Mouse (Mus musculus) heart, embryonic 13.5 days (tissue): ENCODE results near the gene Lcmt1. TPM values are rescaled to one million over a fixed set of nuclear protein-coding genes. Genes with fewer than 3 reads are reported as not detected.

Experiments
- ATAC-seq: fragments of 200-750 bp; cut with Nextera tagmentation; 2 replicates; pipeline ENCODE4 v1.8.0; 2017; ENCODE audit warnings: moderate TSS enrichment; ENCODE audit not compliant: insufficient number of reproducible peaks, low FRiP score, low TSS enrichment; ENCODE audit errors: extremely low read depth
- H3K27ac ChIP-seq: fragments of 300-500 bp; sonication (generic); replicated peaks from 2 replicates; pipeline ENCODE4 v1.5.1; 2015; ENCODE audit warnings: moderate library complexity, mild to moderate bottlenecking, inconsistent platforms
- H3K27me3 ChIP-seq: fragments of 300-500 bp; sonication (generic); replicated peaks from 2 replicates; pipeline ENCODE4 v1.6.1; 2015; ENCODE audit warnings: mild to moderate bottlenecking, inconsistent platforms
- H3K36me3 ChIP-seq: fragments of 300-500 bp; sonication (generic); 2 replicates; pipeline ENCODE4 v1.6.1; 2015; ENCODE audit warnings: mild to moderate bottlenecking, inconsistent platforms
- H3K4me1 ChIP-seq: fragments of 300-500 bp; sonication (generic); 2 replicates; pipeline ENCODE4 v1.6.1; 2015; ENCODE audit warnings: inconsistent platforms
- H3K4me2 ChIP-seq: fragments of 300-500 bp; sonication (generic); 2 replicates; pipeline ENCODE4 v1.6.1; 2015; ENCODE audit warnings: inconsistent platforms, mild to moderate bottlenecking, moderate library complexity
- H3K4me3 ChIP-seq: fragments of 300-500 bp; sonication (generic); 2 replicates; pipeline ENCODE4 v1.5.1; 2015; ENCODE audit warnings: moderate library complexity, mild to moderate bottlenecking, inconsistent platforms
- H3K9ac ChIP-seq: fragments of 300-500 bp; sonication (generic); 2 replicates; pipeline ENCODE4 v1.6.1; 2015; ENCODE audit warnings: inconsistent platforms, mild to moderate bottlenecking, moderate library complexity
- H3K9me3 ChIP-seq: fragments of 300-500 bp; sonication (generic); 2 replicates; pipeline ENCODE4 v1.6.1; 2016; ENCODE audit warnings: inconsistent platforms
- WGBS: fragments of 180-500 bp; shearing (Covaris S2); methylation state at CpG from one replicate; pipeline ENCODE4 v1.1.7; 2015; ENCODE audit warnings: mixed read lengths; 5-methylcytosine and 5-hydroxymethylcytosine counted together
- polyA plus RNA-seq: library from polyadenylated mRNA; unstranded; fragments of >200 nt; fragmentation: Nextera tagmentation; extraction: Ambion mirVana; gene quantifications from 2 replicates; pipeline ENCODE4 v1.2.1, GENCODE M21; 2015

Lcmt1 gene
- polyA plus RNA-seq, 1 experiment from 2014 or later = 36.7 TPM

GRCm38 (mm10) chr7:123344079-123344780, 25.4 kb upstream of the Lcmt1 start:
- Histone ChIP-seq H3K27ac (no peak overlapping the region), H3K36me3 (no peaks in the 10 kb centered on the region), H3K4me1 (peaks cover 67% of the 10 kb centered on the region), H3K9me3 (no peaks in the 10 kb centered on the region), H3K9ac (no peak overlapping the region), H3K4me3 (no peak overlapping the region), H3K27me3 (no peaks in the 10 kb centered on the region), H3K4me2 (no peak overlapping the region)
- ATAC-seq = no peak
- 78% methylated on average over 5 of the region's 5 CpGs for WGBS

GRCm38 (mm10) chr7:123345041-123345544, 24.5 kb upstream of the Lcmt1 start:
- no peak for ATAC-seq
- 90% methylated on average over 3 of the region's 3 CpGs for WGBS

GRCm38 (mm10) chr7:123346631-123347290, 22.8 kb upstream of the Lcmt1 start:
- Histone ChIP-seq H3K4me1 (peaks cover 61% of the 10 kb centered on the region), H3K9me3 (no peaks in the 10 kb centered on the region), H3K36me3 (no peaks in the 10 kb centered on the region), H3K27ac (no peak overlapping the region), H3K27me3 (no peaks in the 10 kb centered on the region), H3K4me2 (no peak overlapping the region), H3K4me3 (no peak overlapping the region), H3K9ac (no peak overlapping the region)
- WGBS = 82% methylated on average over 7 of the region's 7 CpGs
- ATAC-seq = no peak

More at GRCm38 (mm10) chr7:123345041-123345544, 24.5 kb upstream of the Lcmt1 start:
- Histone ChIP-seq H3K4me1 (peaks cover 70% of the 10 kb centered on the region), H3K4me2 (no peak overlapping the region), H3K4me3 (no peak overlapping the region), H3K9me3 (no peaks in the 10 kb centered on the region), H3K27ac (no peak overlapping the region), H3K9ac (no peak overlapping the region), H3K36me3 (no peaks in the 10 kb centered on the region), H3K27me3 (no peaks in the 10 kb centered on the region)

- Histone ChIP-seq H3K4me2 (no peak overlapping the region), H3K9ac (no peak overlapping the region), H3K4me1 (peaks cover 43% of the 10 kb centered on the region), H3K4me3 (no peak overlapping the region), H3K9me3 (no peaks in the 10 kb centered on the region), H3K27me3 (no peaks in the 10 kb centered on the region), H3K36me3 (no peaks in the 10 kb centered on the region), H3K27ac (no peak overlapping the region)
- no peak for ATAC-seq
- 65% methylated on average over 11 of the region's 11 CpGs for WGBS
These were observed 19.8 kb upstream of the Lcmt1 start for GRCm38 (mm10) chr7:123349813-123350212.

GRCm38 (mm10) chr7:123350243-123350642, 19.3 kb upstream of the Lcmt1 start:
- WGBS = 54% methylated on average over 2 of the region's 2 CpGs
- no peak overlapping the region for H3K4me2 ChIP-seq
- no peak for ATAC-seq
- no peak overlapping the region for H3K27ac ChIP-seq
- no peak overlapping the region for H3K9ac ChIP-seq
- no peak overlapping the region for H3K4me3 ChIP-seq
- no peaks in the 10 kb centered on the region for H3K27me3 ChIP-seq
- H3K4me1 ChIP-seq = peaks cover 47% of the 10 kb centered on the region
- H3K36me3 ChIP-seq = no peaks in the 10 kb centered on the region
- no peaks in the 10 kb centered on the region for H3K9me3 ChIP-seq

- H3K4me2 ChIP-seq = no peak overlapping the region
- ATAC-seq = no peak
- WGBS = 88% methylated on average over 4 of the region's 4 CpGs
- H3K36me3 ChIP-seq = peaks cover 6% of the 10 kb centered on the region; the same call in 1 of the 2 replicates
- H3K27me3 ChIP-seq = no peaks in the 10 kb centered on the region
- peaks cover 37% of the 10 kb centered on the region for H3K4me1 ChIP-seq
- H3K9ac ChIP-seq = no peak overlapping the region
- H3K9me3 ChIP-seq = no peaks in the 10 kb centered on the region
- no peak overlapping the region for H3K4me3 ChIP-seq
- no peak overlapping the region for H3K27ac ChIP-seq
These were observed 16.5 kb upstream of the Lcmt1 start for GRCm38 (mm10) chr7:123353081-123353480.

- no peak overlapping the region for H3K4me2 ChIP-seq
- H3K27ac ChIP-seq = no peak overlapping the region
- H3K4me1 ChIP-seq = peaks cover 32% of the 10 kb centered on the region
- H3K9ac ChIP-seq = no peak overlapping the region
- H3K36me3 ChIP-seq = peaks cover 6% of the 10 kb centered on the region; the same call in 1 of the 2 replicates
- H3K4me3 ChIP-seq = no peak overlapping the region
- H3K27me3 ChIP-seq = no peaks in the 10 kb centered on the region
- 53% methylated on average over 5 of the region's 5 CpGs for WGBS
- no peak for ATAC-seq
- no peaks in the 10 kb centered on the region for H3K9me3 ChIP-seq
These were observed 15.7 kb upstream of the Lcmt1 start for GRCm38 (mm10) chr7:123353879-123354278.

GRCm38 (mm10) chr7:123354392-123354791, 15.2 kb upstream of the Lcmt1 start:
- Histone ChIP-seq H3K27ac (no peak overlapping the region), H3K27me3 (no peaks in the 10 kb centered on the region), H3K4me2 (no peak overlapping the region), H3K36me3 (peaks cover 6% of the 10 kb centered on the region; the same call in 1 of the 2 replicates), H3K4me3 (no peak overlapping the region), H3K9ac (no peak overlapping the region), H3K9me3 (no peaks in the 10 kb centered on the region), H3K4me1 (peaks cover 32% of the 10 kb centered on the region)
- 68% methylated on average over 5 of the region's 5 CpGs for WGBS
- ATAC-seq = no peak

- peaks cover 6% of the 10 kb centered on the region; the same call in 1 of the 2 replicates for H3K36me3 ChIP-seq
- H3K4me1 ChIP-seq = peaks cover 29% of the 10 kb centered on the region
- WGBS = 91% methylated on average over 2 of the region's 2 CpGs
- no peak overlapping the region for H3K4me3 ChIP-seq
- H3K4me2 ChIP-seq = no peak overlapping the region
- no peaks in the 10 kb centered on the region for H3K27me3 ChIP-seq
- no peak for ATAC-seq
- no peak overlapping the region for H3K27ac ChIP-seq
- no peaks in the 10 kb centered on the region for H3K9me3 ChIP-seq
- H3K9ac ChIP-seq = no peak overlapping the region
These were observed 14.7 kb upstream of the Lcmt1 start for GRCm38 (mm10) chr7:123354851-123355250.

GRCm38 (mm10) chr7:123356158-123356557, 13.4 kb upstream of the Lcmt1 start:
- Histone ChIP-seq H3K9ac (no peak overlapping the region), H3K4me3 (no peak overlapping the region), H3K9me3 (no peaks in the 10 kb centered on the region), H3K27ac (no peak overlapping the region), H3K27me3 (no peaks in the 10 kb centered on the region), H3K36me3 (peaks cover 6% of the 10 kb centered on the region; the same call in 1 of the 2 replicates), H3K4me2 (no peak overlapping the region), H3K4me1 (peaks cover 30% of the 10 kb centered on the region)
- no peak for ATAC-seq
- 84% methylated on average over 3 of the region's 3 CpGs for WGBS

- Histone ChIP-seq H3K4me3 (no peak overlapping the region), H3K4me2 (no peak overlapping the region), H3K9me3 (no peaks in the 10 kb centered on the region), H3K4me1 (peaks cover 30% of the 10 kb centered on the region), H3K9ac (no peak overlapping the region), H3K36me3 (peaks cover 6% of the 10 kb centered on the region; the same call in 1 of the 2 replicates), H3K27ac (no peak overlapping the region), H3K27me3 (no peaks in the 10 kb centered on the region)
- 85% methylated on average over 7 of the region's 7 CpGs for WGBS
- ATAC-seq = no peak
These were observed 10.5 kb upstream of the Lcmt1 start for GRCm38 (mm10) chr7:123359101-123359500.
